Mouse (Mus musculus) kidney, adult 9 months (tissue): ENCODE measurements around the gene Kctd4.
"Not testable (repeated sequence)": the region's sequence is repeated elsewhere in the genome, so short reads cannot be mapped to it uniquely, and the experiment has no call there.

Experiments used
- DNase-seq: peaks from one replicate; pipeline ENCODE4 v3.0.0; 2022

Gene Kctd4

DNA sequence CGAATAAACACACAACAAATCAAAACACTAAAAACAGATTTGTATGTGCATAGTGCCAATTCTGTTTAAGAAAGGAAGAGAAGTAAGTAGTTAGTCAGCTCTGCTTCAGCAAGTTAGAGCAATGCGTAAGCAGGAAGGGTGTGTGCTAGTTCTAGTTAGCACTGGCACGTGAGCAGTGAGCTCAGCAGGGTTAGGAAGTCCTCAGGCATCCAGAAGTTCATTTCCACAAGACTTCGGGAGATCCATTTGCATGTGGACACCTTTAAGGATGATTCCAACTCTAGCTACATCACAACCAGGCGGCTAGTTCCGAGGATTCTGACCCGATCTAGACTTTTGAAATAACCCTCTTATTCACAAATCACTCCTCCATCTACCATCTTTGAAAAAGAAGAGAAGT lies at the start of gene Kctd4:
Gene Kctd4 (plus strand): TSS at position 244 of the 400 bp plus-strand sequence.
- no peak for DNase-seq

DNA sequence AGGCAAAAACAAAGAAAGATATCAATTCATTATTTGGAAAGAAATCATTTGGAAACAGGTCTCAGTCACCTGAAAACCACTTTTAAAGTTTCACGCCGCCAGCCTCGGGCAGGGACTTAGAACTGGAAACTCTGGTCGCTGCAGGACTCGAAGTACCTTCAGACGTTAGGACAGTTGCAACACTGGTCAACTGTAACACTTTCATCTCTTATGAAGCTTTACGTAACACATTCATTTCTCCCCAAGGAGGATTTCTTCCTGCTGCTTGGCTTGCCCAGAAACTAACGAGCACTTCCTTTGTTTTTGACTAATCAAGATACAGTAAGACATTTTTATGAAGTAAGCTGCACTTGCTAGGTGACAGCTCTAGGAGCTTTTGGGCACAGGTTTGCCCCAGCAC lies 47.9 kb upstream of the Kctd4 start:
- no peak for DNase-seq

DNA sequence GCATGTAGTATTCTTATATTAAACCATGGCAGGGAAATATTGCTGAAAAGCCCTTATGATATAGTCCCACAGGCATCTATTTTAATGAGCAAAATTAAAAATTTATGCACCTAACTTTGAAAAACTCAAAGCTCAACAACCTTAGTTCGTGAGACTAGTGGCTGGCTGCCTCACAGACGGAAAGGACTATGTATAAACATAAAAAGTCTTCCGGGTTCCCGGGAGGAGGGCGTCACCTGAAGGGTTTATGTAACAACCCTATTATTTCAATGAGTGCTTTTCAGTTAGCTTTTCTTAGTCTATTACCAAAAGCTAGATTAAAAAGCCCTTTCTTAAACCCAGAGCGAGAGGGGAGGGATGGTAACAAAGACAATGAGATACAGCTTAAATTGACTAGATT lies 42.8 kb upstream of the Kctd4 start:
- no peak for DNase-seq

DNA sequence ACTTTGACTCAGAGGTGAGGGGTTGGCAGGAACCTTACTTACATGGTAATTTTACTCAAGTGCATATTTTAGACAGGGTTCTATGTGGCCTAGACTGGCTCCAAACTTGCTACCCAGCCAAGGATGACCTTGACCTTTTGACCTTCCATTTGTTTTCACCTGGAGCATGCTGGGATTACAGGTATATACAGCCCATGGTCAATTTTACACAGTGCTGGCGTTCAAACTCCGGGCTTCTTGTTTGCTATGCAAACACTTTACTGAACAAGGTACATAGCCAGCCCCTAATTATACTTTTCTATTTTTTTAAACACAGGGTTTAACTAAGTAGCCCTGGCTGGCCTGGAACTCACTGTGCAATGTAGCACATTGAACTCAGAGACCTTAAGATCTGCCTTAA lies 42.1 kb upstream of the Kctd4 start:
- no peak for DNase-seq

DNA sequence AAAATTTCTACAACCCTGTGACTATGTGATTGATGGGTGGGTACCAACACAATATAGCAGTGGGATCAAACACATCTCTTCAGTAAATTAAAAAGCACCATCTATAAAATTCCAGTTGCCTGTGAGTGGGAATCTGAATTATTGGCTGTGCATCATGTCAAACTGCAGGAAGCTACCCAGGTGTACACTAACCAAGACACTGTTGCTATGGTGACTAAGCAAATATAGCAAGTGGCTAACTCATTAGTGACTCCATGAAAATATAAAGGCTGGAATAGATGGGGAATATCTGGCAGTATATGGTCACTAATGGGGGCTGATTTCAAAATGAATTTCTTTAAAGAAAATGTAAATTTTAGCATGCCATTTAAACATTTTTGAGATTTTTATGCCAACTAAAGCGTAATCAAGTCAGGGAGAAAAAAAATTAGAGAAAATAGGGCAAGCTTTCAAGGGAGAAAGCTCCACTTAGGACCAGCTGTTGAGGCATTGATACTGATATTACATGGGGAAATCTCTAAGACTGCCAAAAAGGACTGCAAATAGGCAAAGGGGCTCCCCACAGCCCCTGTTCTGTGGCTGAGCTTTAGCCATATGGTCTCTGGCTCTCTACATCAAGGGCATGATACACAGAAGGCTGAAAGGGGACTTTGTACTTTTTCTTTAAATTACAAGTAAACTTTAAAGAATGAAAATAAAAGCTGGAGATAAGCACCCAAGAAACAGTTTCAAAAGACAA lies 31.3 kb upstream of the Kctd4 start:
- DNase-seq: no peak

DNA sequence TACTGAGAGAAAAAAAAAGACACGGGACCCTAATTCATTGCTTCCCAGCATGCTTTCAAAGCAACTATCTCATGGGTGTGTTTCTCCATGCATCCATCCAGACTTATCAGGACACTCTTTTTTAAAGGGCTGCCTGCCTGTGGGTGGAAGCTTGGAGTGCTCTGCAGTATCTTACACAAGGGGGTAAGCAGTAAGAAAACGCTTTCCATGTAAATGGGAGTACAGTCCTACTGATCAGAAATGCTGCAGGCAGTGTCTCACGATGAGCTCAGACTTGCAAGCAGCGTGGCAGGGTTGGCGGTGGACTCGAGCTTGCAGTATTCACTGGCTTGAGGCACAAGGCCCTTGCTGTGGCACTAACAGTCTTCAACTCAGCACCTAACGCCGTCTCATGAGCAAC lies 25.1 kb upstream of the Kctd4 start:
- not testable (repeated sequence) for DNase-seq

DNA sequence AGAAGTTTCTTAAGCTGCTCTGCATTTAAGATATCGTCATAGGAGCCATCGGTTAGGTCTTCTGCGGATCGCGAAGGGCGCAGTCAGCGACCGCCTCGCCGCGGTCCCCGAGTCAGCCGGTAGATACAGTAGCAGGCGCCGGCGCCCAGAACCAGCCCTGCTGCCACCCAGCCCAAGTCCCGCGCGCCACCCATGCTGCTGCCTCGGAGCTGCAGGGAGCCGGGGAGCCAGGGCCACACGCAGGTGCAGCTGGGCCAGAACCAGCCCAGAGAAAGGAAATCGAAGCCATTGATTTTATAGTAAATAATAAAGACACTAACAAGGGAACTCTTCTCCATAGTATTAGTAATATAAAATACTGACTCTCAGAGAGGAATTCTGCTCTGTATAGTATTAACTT lies 23.5 kb upstream of the Kctd4 start:
- no peak for DNase-seq

DNA sequence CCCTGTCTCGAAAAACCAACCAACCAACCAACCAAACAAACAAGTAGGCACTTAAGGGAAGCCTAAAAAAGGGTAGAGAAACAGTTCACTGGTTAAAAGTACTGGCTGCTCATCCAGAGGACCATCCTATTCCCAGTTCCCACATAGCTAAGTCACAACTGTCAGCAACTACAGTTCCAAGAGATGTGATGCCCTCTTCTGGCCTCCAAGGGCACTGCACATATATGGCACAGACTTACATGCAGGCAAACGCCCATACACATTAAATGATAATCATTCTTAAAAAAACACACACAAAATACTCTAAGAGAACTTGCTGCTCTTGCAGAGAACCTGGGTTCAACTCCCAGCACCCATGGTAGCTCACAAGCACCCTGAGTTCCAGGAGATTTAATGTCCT lies 20.4 kb upstream of the Kctd4 start:
- peak; percentile 29 for DNase-seq

DNA sequence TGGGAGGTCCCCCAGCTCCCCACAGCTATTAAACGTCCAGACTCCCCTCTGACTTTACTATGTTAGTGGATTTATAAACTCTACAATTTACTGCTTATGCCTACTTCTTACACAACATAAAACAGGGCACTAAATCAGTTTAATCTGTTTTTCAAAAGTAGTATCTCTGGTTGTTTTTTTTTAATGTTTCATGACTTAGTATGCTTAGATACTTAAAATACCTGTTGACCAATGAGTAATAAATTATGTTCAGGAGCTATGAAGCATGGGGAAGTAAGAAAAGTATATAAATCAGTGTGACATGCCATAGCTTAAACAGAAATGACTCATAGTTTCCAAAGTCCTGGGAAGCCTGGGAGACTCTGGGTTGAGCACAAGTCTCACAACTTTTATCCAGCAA lies 17.1 kb upstream of the Kctd4 start:
- DNase-seq: no peak

DNA sequence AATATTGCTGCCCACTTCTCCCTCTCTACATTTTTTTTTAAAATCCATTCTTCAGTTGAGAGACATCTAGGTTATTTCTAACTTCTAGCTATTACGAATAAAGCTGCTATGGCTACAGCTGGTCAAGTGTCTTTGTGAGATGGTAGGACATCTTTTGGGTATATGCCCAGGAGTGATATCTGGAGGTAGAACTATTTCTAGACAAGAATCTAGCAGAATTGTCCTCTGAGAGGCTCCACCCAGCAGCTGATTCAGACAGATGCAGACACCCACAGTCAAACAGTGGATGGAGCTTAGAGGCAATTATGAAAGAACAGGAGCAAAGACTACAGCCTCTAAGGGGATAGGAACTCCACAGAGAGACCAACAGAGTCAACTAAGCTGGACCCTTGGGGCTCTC lies 13.3 kb upstream of the Kctd4 start:
- DNase-seq: no peak

DNA sequence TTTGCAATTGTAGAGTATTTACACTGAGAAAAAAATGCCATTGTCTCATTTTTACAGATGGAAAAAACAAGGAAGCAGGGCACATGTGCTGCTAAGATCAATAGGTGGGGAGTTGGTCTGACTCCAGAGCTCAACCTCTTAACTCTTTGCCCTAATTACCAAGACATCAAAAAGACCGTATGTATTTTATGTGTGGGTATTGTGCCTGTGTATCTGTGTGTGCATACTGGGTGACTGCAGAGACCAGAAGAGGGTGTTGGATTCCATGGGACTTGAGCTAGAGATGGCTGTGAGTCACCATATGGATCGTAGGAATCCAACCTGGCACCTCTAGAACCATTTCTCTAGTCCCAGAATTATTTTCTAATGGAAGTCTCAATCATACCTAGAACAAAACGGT lies 12.4 kb upstream of the Kctd4 start:
- DNase-seq: no peak

DNA sequence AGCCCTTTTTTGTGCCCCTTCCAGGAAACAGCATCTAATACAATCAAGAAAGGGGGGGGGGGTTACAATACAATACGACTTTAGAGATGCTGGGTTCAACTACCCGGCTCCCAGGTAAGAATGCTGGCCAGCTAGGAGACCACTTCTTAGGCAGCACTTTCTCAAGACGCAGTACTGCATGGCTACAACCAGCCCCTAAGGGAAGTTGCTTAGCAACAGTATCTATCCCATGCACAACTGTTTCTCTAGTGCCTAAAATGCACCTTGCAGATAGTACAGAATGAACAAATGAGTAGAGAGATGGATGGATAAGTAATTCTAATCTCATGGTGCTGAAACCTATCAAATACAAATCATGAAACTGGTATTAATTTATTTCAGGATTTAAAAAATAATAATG lies 7.1 kb upstream of the Kctd4 start:
- no peak for DNase-seq

DNA sequence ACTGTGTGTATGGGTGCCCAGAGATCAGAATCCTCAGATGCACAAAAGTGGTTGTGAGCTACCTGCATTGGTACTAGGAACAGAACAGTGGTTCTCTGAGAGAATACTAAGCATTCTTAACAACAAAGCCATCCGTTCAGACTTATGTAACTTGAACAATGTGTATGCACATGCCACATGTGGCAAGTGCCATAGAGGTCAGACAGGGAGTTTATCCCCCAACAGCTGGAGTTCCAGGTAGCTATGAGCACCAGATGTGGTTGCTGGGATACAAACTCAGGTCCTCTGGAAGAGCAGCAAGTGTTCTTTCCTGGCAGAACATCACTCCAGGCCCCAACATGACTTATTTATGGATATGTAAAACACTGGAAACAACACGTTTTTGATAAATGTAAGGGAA lies 1.8 kb upstream of the Kctd4 start:
- DNase-seq: no peak

DNA sequence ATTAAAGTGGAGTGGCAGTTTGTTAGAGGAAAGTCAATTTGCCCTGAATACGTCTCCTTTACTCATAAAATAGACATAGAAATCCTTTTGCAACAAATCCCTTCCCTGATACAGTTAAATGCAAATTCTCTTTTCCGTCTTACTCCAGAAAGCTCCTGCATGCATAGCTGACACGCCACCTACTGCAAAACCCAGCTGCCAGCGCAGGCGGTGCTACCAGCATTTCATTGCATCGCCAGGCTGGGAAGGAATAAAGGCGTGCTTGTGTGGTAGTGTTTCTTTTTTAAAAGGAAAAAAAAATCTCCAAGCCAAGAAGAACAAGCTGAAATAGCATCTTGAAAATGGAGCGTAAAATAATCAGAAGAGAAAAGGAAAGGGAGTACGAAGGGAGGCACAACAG lies 7.4 kb downstream of the Kctd4 start:
- no peak for DNase-seq

DNA sequence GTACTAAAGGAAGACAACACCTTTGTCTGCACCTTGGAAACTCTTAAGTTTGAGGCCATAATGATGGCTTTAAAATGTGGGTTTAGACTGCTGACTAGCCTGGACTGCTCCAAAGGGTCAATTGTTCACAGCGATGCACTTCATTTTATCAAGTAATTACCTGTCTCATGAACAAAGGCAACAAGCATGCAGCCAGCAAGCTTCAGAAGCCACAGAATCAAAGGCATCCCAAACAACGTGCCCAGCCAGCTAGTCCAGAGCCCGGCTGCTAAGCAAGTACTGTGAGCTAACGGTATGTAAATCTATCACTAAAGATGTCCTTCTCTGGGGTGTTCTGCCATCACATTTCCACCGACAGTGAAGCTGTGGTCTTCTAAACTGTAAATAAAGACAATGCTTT lies 8.4 kb downstream of the Kctd4 start:
- no peak for DNase-seq

DNA sequence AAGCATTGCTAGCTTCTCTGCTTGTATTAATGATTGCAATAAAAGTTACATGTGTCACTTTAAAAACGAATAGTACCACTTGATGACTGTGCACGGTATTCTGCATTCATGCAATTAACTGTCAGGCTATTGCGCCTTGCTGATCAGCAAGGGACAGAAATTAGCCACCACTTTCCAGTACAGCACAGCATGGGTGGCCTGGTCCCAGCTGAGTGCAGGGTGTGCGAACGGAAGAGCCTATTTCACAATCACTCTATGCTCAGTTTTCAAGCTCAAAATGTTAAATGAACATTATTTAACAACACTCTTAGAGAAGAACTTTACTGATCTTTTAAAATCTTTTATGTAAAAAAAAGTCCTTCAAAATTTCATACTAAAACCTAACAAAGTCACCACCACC lies 9.2 kb downstream of the Kctd4 start:
- DNase-seq: no peak

DNA sequence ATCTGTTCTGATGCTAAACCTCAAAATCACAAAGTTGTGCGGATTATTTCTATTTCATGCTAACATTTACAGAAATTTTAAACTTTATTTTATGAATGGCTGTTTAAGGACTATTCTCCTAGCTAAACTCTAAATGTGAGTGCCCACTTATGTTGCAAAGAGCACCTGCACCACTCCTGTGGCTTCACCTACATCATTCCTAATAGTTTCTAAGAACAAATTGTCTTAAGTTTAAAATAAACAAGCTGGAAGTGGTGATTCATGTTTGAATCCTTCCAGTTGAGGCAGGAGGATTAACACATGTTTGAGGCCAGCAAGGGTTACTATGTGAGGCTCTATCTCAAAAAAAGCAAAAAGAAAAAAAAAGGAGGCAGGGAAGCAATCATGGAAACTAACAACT lies 9.6 kb downstream of the Kctd4 start:
- DNase-seq: no peak

DNA sequence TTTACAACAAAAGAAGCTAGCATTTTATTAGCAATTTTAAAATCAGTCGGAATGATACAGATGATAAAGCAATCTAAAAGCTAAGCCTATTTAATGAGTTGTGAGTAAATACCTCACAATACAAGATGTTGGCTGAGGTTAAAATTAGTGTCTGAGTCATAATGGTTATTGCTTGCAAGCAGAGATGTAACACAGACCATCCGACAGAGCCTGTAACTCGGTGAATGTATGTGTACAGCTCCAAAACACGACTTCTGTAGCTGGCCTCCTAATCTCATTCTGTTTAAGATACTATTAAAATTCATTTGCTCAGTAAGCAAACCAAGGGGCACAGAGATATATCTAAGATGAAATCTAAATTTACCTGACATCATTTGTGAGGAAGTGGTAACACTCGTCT lies 12.5 kb downstream of the Kctd4 start:
- no peak for DNase-seq

DNA sequence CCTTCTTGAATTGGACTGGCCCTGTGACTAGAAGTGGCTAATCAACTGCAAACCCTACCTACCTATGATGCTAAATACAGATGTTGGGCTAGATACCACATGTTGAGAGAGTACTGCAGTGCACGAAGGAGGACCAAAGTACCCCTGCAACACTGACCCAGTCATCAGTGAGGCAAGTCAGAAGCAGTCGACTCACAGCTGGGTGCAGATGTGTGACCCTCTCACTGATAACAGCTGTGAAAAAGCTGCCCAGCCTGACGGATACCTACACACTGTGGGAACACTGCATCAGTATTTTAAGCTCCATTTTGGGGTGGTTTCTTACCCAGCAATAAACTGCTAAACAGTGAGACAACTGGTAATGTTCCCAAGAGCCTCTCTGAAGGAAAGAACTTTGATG lies 21.3 kb downstream of the Kctd4 start:
- DNase-seq: no peak

DNA sequence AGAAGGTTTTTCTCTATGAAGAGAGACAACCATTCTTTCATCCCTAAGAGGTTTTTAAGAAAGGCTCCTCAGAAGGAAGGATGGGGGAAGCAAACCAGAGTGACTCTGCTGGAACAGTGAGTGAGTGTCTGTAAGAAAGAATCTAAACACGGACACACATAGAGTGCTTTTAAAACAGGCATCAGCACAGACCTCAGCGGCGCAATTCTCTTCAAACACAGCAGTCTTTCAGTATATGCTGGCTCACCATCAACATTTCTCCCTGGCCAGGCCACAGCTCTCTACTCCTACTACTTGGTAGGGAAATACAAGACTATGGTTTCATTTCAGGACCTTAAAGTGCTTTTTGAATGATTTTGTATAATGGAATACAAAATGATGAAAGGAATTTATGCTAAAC lies 26.4 kb downstream of the Kctd4 start:
- DNase-seq: no peak

DNA sequence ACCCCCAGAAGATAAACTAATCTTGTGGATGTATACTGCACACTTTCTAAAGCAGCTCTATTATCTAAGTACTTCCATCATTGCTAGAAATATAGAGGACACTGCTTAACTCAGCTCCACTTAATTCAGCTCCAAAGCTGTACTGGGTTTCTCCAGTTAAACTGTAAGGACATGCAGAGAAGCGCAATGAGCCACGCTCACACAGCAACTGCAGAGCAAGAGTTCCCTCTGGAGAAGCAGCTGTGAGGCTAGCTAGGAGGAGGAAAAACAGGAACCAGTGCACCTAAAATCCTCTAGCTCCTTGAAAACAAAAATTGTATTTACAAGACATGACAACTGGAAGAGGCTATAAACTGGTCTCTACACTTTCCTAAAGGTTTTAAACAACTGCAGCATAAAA lies 29.1 kb downstream of the Kctd4 start:
- no peak for DNase-seq

DNA sequence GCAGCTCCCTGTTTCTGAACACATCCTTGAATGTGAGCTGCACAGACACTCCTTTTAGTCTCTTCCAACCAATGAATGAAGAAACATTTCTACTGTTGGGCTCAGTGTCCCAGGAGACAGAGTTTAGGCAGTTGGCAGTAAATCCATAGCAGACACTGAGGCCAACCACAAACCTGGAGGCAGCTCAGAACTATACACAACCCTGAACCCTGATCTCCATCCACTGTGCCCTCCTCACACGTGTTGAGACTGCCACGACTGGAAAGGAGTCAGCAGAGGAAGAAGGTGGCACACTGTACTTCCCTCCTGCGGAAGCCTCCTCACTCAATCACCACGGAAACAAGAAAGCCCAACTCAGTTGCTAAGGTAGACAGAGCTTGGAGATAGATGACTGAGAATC lies 30.3 kb downstream of the Kctd4 start:
- no peak for DNase-seq

DNA sequence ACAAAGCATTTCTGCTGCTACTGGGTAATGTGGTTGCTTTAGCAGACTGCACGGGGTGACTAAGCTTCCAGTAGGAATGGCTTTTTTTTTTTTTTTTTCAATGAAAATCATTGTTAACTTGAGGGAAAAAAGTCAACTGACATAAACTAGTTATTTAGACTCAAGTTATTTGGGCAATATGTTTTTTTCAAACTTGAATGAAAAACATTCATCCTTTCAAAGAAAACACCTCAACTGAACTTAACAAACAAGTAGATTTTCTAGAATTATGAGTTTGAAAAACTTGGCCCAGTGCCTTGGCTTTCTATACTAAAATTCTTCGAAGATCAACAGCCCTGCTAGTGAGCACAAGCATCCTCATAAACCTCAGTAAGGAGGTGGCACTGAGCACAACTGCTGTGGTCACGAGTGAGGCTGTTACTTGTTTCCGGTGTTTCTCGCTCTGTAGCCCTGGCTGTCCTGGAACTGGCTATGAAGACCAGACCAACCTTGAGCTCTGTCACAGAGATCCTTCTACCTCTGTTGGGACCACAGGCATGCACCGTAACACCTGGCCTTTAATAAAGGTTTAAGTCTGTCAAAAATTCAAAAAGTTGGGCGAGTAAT lies 32.2 kb downstream of the Kctd4 start:
- DNase-seq: no peak

DNA sequence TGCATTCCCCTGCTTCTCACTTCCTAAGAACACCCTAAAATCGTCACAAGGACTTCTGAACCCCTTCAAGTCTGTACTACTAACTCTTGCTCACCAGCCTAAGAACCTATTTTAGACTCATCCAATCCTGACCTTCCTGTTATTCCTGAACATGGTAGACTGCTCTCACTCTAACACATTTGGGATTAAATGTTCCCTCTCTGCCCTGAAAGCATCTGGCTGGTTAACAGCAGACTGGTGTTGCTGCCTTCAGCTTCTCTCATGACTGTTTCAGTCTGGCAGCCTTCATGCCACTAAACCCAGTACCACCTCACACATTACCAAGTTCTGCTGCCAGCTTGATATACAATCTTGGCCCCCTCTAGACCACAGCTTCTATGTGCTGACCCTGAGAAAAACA lies 34.4 kb downstream of the Kctd4 start:
- DNase-seq: no peak

DNA sequence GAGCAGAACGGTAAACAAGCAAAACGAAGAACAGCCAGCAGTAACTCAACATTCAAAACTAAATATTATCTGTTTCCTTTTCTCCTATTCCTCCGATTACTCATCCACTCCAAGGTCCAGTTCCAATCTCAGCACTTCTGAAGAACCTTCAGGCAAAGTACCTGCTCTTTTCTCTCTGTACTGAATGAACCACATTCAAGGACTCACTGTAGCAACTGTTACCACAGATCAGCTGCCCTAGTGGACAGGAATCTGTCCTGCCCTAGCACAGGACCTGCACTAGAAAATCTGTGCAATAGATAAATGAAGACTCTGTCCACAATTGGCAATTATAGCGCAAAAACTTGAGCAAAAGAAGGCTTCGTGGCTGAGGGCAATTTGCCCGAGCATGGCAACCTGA lies 36.1 kb downstream of the Kctd4 start:
- no peak for DNase-seq
